Mouse (Mus musculus): Measurements from ENCODE around the gene Pitx1.

Gene Pitx1

DNA sequence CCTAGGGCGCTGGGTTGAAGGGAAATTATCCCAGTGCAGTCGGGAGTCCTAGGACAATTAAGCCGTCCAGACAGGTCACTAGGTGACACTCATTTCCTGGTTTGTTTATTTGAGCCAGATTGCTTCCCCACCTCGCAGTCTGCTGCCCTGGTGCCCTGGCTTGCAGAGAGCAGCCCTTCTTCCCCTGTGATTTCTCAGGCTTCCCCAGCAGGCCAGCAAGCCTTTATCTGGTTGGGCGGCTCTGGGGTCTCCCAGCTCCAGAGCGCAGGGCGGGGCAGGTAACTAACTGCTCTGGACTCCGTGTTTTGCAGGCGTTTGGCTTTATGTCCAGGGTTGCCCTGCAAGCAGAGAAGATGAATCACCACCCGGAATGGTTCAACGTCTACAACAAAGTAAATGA lies 60.9 kb downstream of the Pitx1 start:
- no peak for DNase-seq
